Mouse (Mus musculus) liver, adult 2 months (tissue): ENCODE results near the gene Gm17617.

Source experiments
- CTCF ChIP-seq: fragments of 200-500 bp; IDR thresholded peaks from 2 replicates; pipeline ENCODE4 v1.5.1; 2011; ENCODE audit warnings: low read depth, low read length, control low read depth
- POLR2A ChIP-seq: fragments of 200-500 bp; IDR thresholded peaks from 2 replicates; pipeline ENCODE4 v1.6.1; 2011; ENCODE audit warnings: low read length, control low read depth; ENCODE audit not compliant: insufficient read depth; ENCODE audit errors: extremely low read depth

- TF ChIP-seq POLR2A (no peak), CTCF (no peak)
Observed at GRCm38 (mm10) chr13:55171517-55172335, 38.4 kb upstream of the Gm17617 start.
